Mouse (Mus musculus) urinary bladder, adult 2 months (tissue): ENCODE measurements around the gene Comt. TPM values are rescaled to one million over a fixed set of nuclear protein-coding genes. Genes with fewer than 3 reads are reported as not detected.

Source experiments
- DNase-seq: peaks from one replicate; pipeline ENCODE4 v3.0.0; 2022; ENCODE audit warnings: low spot score
- polyA plus RNA-seq: library from polyadenylated mRNA; depleted of rRNA; stranded (reverse); fragments of >200 nt; gene quantifications from 2 replicates; pipeline ENCODE4 v1.2.3, GENCODE M21; 2012; rRNA removed

Comt gene
- 169 and 205 TPM in 2 replicates for polyA plus RNA-seq

GRCm38 (mm10) chr16:18426802-18427280 is at the start of gene Comt:
Comt (minus strand) TSS chr16:18426852.
- DNase-seq = no peak

- DNase-seq = peak; percentile 16
Measured at GRCm38 (mm10) chr16:18474021-18474420, 47.4 kb upstream of the Comt start.

GRCm38 (mm10) chr16:18472976-18473375 is 46.3 kb upstream of the Comt start:
- DNase-seq = no peak

GRCm38 (mm10) chr16:18472416-18472815 is 45.8 kb upstream of the Comt start:
- no peak for DNase-seq

- no peak for DNase-seq
Measured at GRCm38 (mm10) chr16:18471976-18472375, 45.3 kb upstream of the Comt start.

GRCm38 (mm10) chr16:18471381-18471955 is 44.8 kb upstream of the Comt start:
- peak; percentile 15 for DNase-seq

GRCm38 (mm10) chr16:18470829-18471228 is 44.2 kb upstream of the Comt start:
- no peak for DNase-seq

- no peak for DNase-seq
Measured at GRCm38 (mm10) chr16:18464271-18464670, 37.6 kb upstream of the Comt start.

GRCm38 (mm10) chr16:18462598-18462997 is 35.9 kb upstream of the Comt start:
- no peak for DNase-seq

GRCm38 (mm10) chr16:18462031-18462430 is 35.4 kb upstream of the Comt start:
- no peak for DNase-seq

GRCm38 (mm10) chr16:18460826-18461225 is 34.2 kb upstream of the Comt start:
- DNase-seq = no peak

GRCm38 (mm10) chr16:18459955-18460370 is 33.3 kb upstream of the Comt start:
- DNase-seq = no peak

GRCm38 (mm10) chr16:18459335-18459954 is 32.8 kb upstream of the Comt start:
- DNase-seq = no peak

- DNase-seq = no peak
Measured at GRCm38 (mm10) chr16:18458661-18459060, 32.0 kb upstream of the Comt start.

GRCm38 (mm10) chr16:18455407-18455806 is 28.8 kb upstream of the Comt start:
- DNase-seq = no peak

- no peak for DNase-seq
Measured at GRCm38 (mm10) chr16:18453846-18454245, 27.2 kb upstream of the Comt start.

GRCm38 (mm10) chr16:18452361-18452862 is 25.8 kb upstream of the Comt start:
- no peak for DNase-seq

- DNase-seq = no peak
Measured at GRCm38 (mm10) chr16:18451486-18452181, 25.0 kb upstream of the Comt start.

GRCm38 (mm10) chr16:18449005-18449404 is 22.4 kb upstream of the Comt start:
- no peak for DNase-seq

- no peak for DNase-seq
Measured at GRCm38 (mm10) chr16:18448104-18448503, 21.5 kb upstream of the Comt start.

GRCm38 (mm10) chr16:18447243-18447642 is 20.6 kb upstream of the Comt start:
- no peak for DNase-seq

- DNase-seq = peak; percentile 90
Measured at GRCm38 (mm10) chr16:18443385-18443841, 16.8 kb upstream of the Comt start.

- DNase-seq = no peak
Measured at GRCm38 (mm10) chr16:18436128-18436527, 9.5 kb upstream of the Comt start.
